Mouse (Mus musculus) CH12.LX (cell line): ENCODE measurements at regions not wholly inside any gene's neighbourhood (a gene's known extent, or its start where the extent isn't known, plus 50 kb on each side); places are given as distances from the start of the nearest gene placed in this dataset.

Experiments
- CTCF ChIP-seq, 2 experiments: IDR thresholded peaks in 1 of 2; conservative IDR thresholded peaks in 1 of 2; 2 replicates each; pipeline ENCODE4 v1.5.1; 2011 to 2012; ENCODE audit warnings: low read depth in 2 of 2, low read length in 2 of 2, improper control_type of control experiment in 1 of 2, inconsistent platforms in 1 of 2, mild to moderate bottlenecking in 1 of 2, moderate library complexity in 1 of 2
- POLR2A ChIP-seq: IDR thresholded peaks from 2 replicates; pipeline ENCODE4 v1.6.1; 2011; ENCODE audit warnings: low read depth, mild to moderate bottlenecking, improper control_type of control experiment, low read length
- SMC3 ChIP-seq: IDR thresholded peaks from 2 replicates; pipeline ENCODE4 v1.6.1; 2011; ENCODE audit warnings: low read depth, low read length, improper control_type of control experiment
- TCF12 ChIP-seq: IDR thresholded peaks from 2 replicates; pipeline ENCODE4 v1.6.1; 2014; ENCODE audit warnings: low read depth, mild to moderate bottlenecking, inconsistent platforms, low read length, improper control_type of control experiment
- ZC3H11A ChIP-seq: IDR thresholded peaks from 2 replicates; pipeline ENCODE4 v1.6.1; 2012; ENCODE audit warnings: low read depth, mild to moderate bottlenecking, inconsistent platforms, low read length, improper control_type of control experiment

- TF ChIP-seq POLR2A (no peak), ZC3H11A (no peak), TCF12 (no peak), CTCF (conservative IDR thresholded peaks at IDR 0.05 in 1 of 2, IDR thresholded peaks at IDR 0.05 in 1 of 2; ENCODE audit: low read depth in 2 of 2, low read length in 2 of 2) (no peak), SMC3 (no peak)
These were observed 159.6 kb upstream of the Map1b start for GRCm38 (mm10) chr13:99675951-99676350.
